Mouse (Mus musculus): Measurements from ENCODE around the gene Kcnj9. TPM values are rescaled to one million over a fixed set of nuclear protein-coding genes. Genes with fewer than 3 reads are reported as not detected.

Gene Kcnj9
- total RNA-seq, 2 experiments from 2014 or later = 70.6 to 75.4 TPM

Other genes with a start within 250 kb of the Kcnj9 start
- gene Copa, start 246.8 kb downstream of the Kcnj9 start, total RNA-seq (2021) = 100 to 1,000 TPM; 141 to 146 TPM
- 10 to 100 TPM; 54.5 to 55.3 TPM for gene Ncstn, start 246.5 kb downstream of the Kcnj9 start, total RNA-seq (2021)
- gene Pex19, start 202.6 kb downstream of the Kcnj9 start, total RNA-seq (2021) = 10 to 100 TPM; 84.4 to 84.5 TPM
- gene Dcaf8, start 181.2 kb downstream of the Kcnj9 start, total RNA-seq (2021) = 100 to 1,000 TPM; 111 to 115 TPM
- 100 to 1,000 TPM; 445 to 478 TPM for gene Pea15a, start 122.5 kb downstream of the Kcnj9 start, total RNA-seq (2021)
- gene Casq1, start 109.5 kb downstream of the Kcnj9 start, total RNA-seq (2021) = under 1 TPM; 0.54 to 0.71 TPM
- gene Atp1a4, start 70.9 kb downstream of the Kcnj9 start, total RNA-seq (2021) = not detected
- 100 to 1,000 TPM; 262 to 286 TPM for gene Igsf8, start 67.7 kb downstream of the Kcnj9 start, total RNA-seq (2021)
- 100 to 1,000 TPM; 555 to 598 TPM for gene Atp1a2, start 31.3 kb downstream of the Kcnj9 start, total RNA-seq (2021)
- gene Kcnj10, start 11.9 kb upstream of the Kcnj9 start, total RNA-seq (2021) = 10 to 100 TPM; 82.6 to 88.4 TPM
- 1 to 10 TPM; 7.8 to 8.5 TPM for gene Pigm, start 47.2 kb upstream of the Kcnj9 start, total RNA-seq (2021)
- gene Slamf9, start 146.0 kb upstream of the Kcnj9 start, total RNA-seq (2021) = under 1 TPM; 0.33 to 0.47 TPM
- 1 to 10 TPM; 3.9 to 4.8 TPM for gene Igsf9, start 152.5 kb upstream of the Kcnj9 start, total RNA-seq (2021)
- 10 to 100 TPM in 1 of 2 experiments, 1 to 10 TPM in 1; 9.2 to 11.7 TPM for gene Tagln2, start 170.7 kb upstream of the Kcnj9 start, total RNA-seq (2021)
- 1 to 10 TPM; 3.4 to 4.0 TPM for gene Cfap45, start 191.5 kb upstream of the Kcnj9 start, total RNA-seq (2021)
- under 1 TPM; 0.27 to 0.43 TPM for gene Vsig8, start 226.6 kb upstream of the Kcnj9 start, total RNA-seq (2021)

Data from layer of hippocampus, adult 18-20 months (tissue).